Comparison of ENCODE assay signal across 9 mouse cellular contexts in the genomic region with DNA sequence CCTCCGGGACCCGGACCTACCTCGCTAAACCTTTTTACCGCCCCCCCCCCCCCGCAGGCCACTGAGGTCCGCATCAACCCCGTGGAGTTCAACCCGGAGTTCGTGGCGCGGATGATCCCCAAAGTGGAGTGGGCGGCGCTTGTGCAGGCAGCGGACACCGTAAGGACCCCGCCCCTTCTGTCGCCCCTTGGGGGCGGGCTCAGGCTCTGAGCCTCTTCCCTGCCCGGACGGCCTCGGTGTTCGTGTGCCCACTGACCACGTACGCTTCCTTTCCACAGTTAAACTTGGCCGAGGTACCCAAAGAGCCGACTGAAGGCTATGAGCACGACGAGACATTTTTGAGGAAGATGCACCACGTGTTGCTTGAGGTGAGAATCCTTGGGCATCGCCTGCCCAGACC. TPM values are rescaled to one million over a fixed set of nuclear protein-coding genes. Genes with fewer than 3 reads are reported as not detected.
DNase-seq lines count a peak whose midpoint lies in the region; ATAC-seq and TF ChIP-seq lines count a peak whose summit lies in the region.
"Not testable (repeated sequence)": the region's sequence is repeated elsewhere in the genome, so short reads cannot be mapped to it uniquely, and the experiment has no call there.
"Had no signal": no experiment of that assay in that cellular context is flagged by ENCODE, and none has a peak within 500 bp of the region (broad histone marks: within the 10 kb centered on the region; RNA-seq: fewer than 3 reads in every experiment).

No protein-coding gene starts in this region.

- WGBS in forebrain, embryonic 14.5 days = 3% methylated on average over 28 of the region's 30 CpGs
- under 1% methylated on average over 28 of the region's 30 CpGs for WGBS in hindbrain, embryonic 12.5 days
- WGBS in lung, postnatal 0 days = under 1% methylated on average over 26 of the region's 30 CpGs
- WGBS in neural tube, embryonic 12.5 days = under 1% methylated on average over 30 of the region's 30 CpGs
- WGBS in thymus, adult 2 months = 0% methylated on average over 30 of the region's 30 CpGs

- TF ChIP-seq CTCF in layer of hippocampus, adult 2 months (conservative IDR thresholded peaks at IDR 0.05); lung, postnatal 0 days (IDR thresholded peaks at IDR 0.05); thymus, adult 2 months (IDR thresholded peaks at IDR 0.05; ENCODE audit: borderline replicate concordance, control insufficient read depth, extremely low read depth, insufficient read depth, low read length, poor library complexity): not testable (repeated sequence)

- TF ChIP-seq EP300 in lung, postnatal 0 days (IDR thresholded peaks at IDR 0.05) = not testable (repeated sequence)

- peak; percentile 43 for DNase-seq in MN1 (ENCODE audit: low spot score)
- peak; percentile 80 for DNase-seq in cerebellum, adult 9-11 months
- peak; percentile 47 for DNase-seq in forebrain, embryonic 14.5 days (ENCODE audit: low spot score)
- DNase-seq in layer of hippocampus, adult 2 months (ENCODE audit: low spot score in 2 of 2) = not testable (repeated sequence)
- peak; percentile 56 for DNase-seq in lung, postnatal 0 days (ENCODE audit: low spot score)
- DNase-seq in thymus, adult 2 months = peak; percentile 57

- H3K36me3 ChIP-seq in forebrain, embryonic 14.5 days (ENCODE audit: control insufficient read depth, insufficient read depth, low read length) = peaks cover 54% of the 10 kb centered on the region
- peaks cover 52% of the 10 kb centered on the region for H3K36me3 ChIP-seq in hindbrain, embryonic 12.5 days
- H3K36me3 ChIP-seq in lung, postnatal 0 days (ENCODE audit: insufficient read depth, low read length); thymus, adult 2 months (ENCODE audit: control insufficient read depth, insufficient read depth, low read length): not testable (repeated sequence)
- peaks cover 49% of the 10 kb centered on the region for H3K36me3 ChIP-seq in neural tube, embryonic 12.5 days

- not testable (repeated sequence) for ATAC-seq in forebrain, embryonic 14.5 days; neural tube, embryonic 12.5 days (ENCODE audit: low FRiP score, low read depth)
- ATAC-seq in hindbrain, embryonic 12.5 days (ENCODE audit: low FRiP score) = peak; percentile 30; the same call in 1 of the 2 replicates
- peak; percentile 15 for ATAC-seq in lung, postnatal 0 days

- not testable (repeated sequence) for H3K9me3 ChIP-seq in forebrain, embryonic 14.5 days (replicated peaks; ENCODE audit: control insufficient read depth, low read length); hindbrain, embryonic 12.5 days (replicated peaks); lung, postnatal 0 days (ENCODE audit: low read length); neural tube, embryonic 12.5 days

- H3K27ac ChIP-seq in forebrain, embryonic 14.5 days (ENCODE audit: low read depth, low read length) = peak overlapping the region; percentile 93
- peak overlapping the region; percentile 95 for H3K27ac ChIP-seq in hindbrain, embryonic 12.5 days
- H3K27ac ChIP-seq in layer of hippocampus, adult 2 months = peak overlapping the region; percentile 99
- peak overlapping the region; percentile 98 for H3K27ac ChIP-seq in lung, postnatal 0 days (ENCODE audit: low read length)
- H3K27ac ChIP-seq in neural tube, embryonic 12.5 days = peak overlapping the region; percentile 93; the same call in 1 of the 2 replicates
- peak overlapping the region; percentile 94 for H3K27ac ChIP-seq in thymus, adult 2 months (ENCODE audit: control insufficient read depth, insufficient read depth, low read length)

- peak overlapping the region; percentile 71 for H3K9ac ChIP-seq in forebrain, embryonic 14.5 days (ENCODE audit: low read length)
- peak overlapping the region; percentile 69 for H3K9ac ChIP-seq in hindbrain, embryonic 12.5 days
- peak overlapping the region; percentile 66; the same call in 1 of the 2 replicates for H3K9ac ChIP-seq in lung, postnatal 0 days (replicated peaks; ENCODE audit: low read depth)
- peak overlapping the region; percentile 75 for H3K9ac ChIP-seq in neural tube, embryonic 12.5 days

- H3K4me2 ChIP-seq in forebrain, embryonic 14.5 days (ENCODE audit: low read length) = peak overlapping the region; percentile 82
- peak overlapping the region; percentile 66 for H3K4me2 ChIP-seq in hindbrain, embryonic 12.5 days (replicated peaks)
- peak overlapping the region; percentile 77 for H3K4me2 ChIP-seq in lung, postnatal 0 days (replicated peaks; ENCODE audit: low read depth, low read length)
- peak overlapping the region; percentile 88 for H3K4me2 ChIP-seq in neural tube, embryonic 12.5 days (replicated peaks)

- TF ChIP-seq POLR2A in thymus, adult 2 months (IDR thresholded peaks at IDR 0.05; ENCODE audit: control insufficient read depth, extremely low read depth, insufficient read depth, low read length, poor library complexity) = not testable (repeated sequence)

- peak overlapping the region; percentile 53 for H3K4me3 ChIP-seq in forebrain, embryonic 14.5 days (ENCODE audit: low read depth, low read length)
- H3K4me3 ChIP-seq in hindbrain, embryonic 12.5 days = peak overlapping the region; percentile 57
- H3K4me3 ChIP-seq in layer of hippocampus, adult 2 months = peak overlapping the region; percentile 71
- peak overlapping the region; percentile 67 for H3K4me3 ChIP-seq in lung, postnatal 0 days (ENCODE audit: low read depth, low read length)
- peak overlapping the region; percentile 62 for H3K4me3 ChIP-seq in neural tube, embryonic 12.5 days
- H3K4me3 ChIP-seq in thymus, adult 2 months (ENCODE audit: control insufficient read depth, insufficient read depth, low read length) = peak overlapping the region; percentile 68

- H3K27me3 ChIP-seq in forebrain, embryonic 14.5 days (replicated peaks; ENCODE audit: control insufficient read depth, insufficient read depth, low read length); hindbrain, embryonic 12.5 days; lung, postnatal 0 days (replicated peaks; ENCODE audit: insufficient read depth, low read length); neural tube, embryonic 12.5 days (replicated peaks); thymus, adult 2 months (ENCODE audit: control insufficient read depth, insufficient read depth, low read length): not testable (repeated sequence)

- peaks cover 11% of the 10 kb centered on the region for H3K4me1 ChIP-seq in forebrain, embryonic 14.5 days (ENCODE audit: control insufficient read depth, insufficient read depth, low read length)
- peaks cover 27% of the 10 kb centered on the region for H3K4me1 ChIP-seq in hindbrain, embryonic 12.5 days
- H3K4me1 ChIP-seq in lung, postnatal 0 days (ENCODE audit: insufficient read depth, low read depth, low read length) = not testable (repeated sequence)
- H3K4me1 ChIP-seq in neural tube, embryonic 12.5 days = peaks cover 30% of the 10 kb centered on the region
- H3K4me1 ChIP-seq in thymus, adult 2 months (replicated peaks; ENCODE audit: control insufficient read depth, insufficient read depth, low read length) = peaks cover 25% of the 10 kb centered on the region

RNA-seq across cellular contexts. Expression of gene Prdx5, which starts 0.4 kb away (rescaled TPM):
- 229 and 233 TPM in 2 replicates for polyA plus RNA-seq in forebrain, embryonic 14.5 days (2014; fragmentation: Nextera tagmentation; extraction: Ambion mirVana)
- 194 and 200 TPM in 2 replicates for polyA plus RNA-seq in hindbrain, embryonic 12.5 days (2016; fragmentation: Nextera tagmentation; extraction: Ambion mirVana)
- total RNA-seq in layer of hippocampus, adult 2 months (2021) = 100 to 1,000 TPM; 361 to 395 TPM
- polyA plus RNA-seq in lung, postnatal 0 days (2015; fragmentation: Nextera tagmentation; extraction: Ambion mirVana) = 437 and 450 TPM in 2 replicates
- 198 and 214 TPM in 2 replicates for polyA plus RNA-seq in neural tube, embryonic 12.5 days (2016; fragmentation: Nextera tagmentation; extraction: Ambion mirVana)
- polyA plus RNA-seq in thymus, adult 2 months (2012; rRNA removed) = 99.4 and 133 TPM in 2 replicates

RNA-seq across cellular contexts. Expression of gene Trmt112, which starts 0.8 kb away (rescaled TPM):
- 125 and 150 TPM in 2 replicates for polyA plus RNA-seq in forebrain, embryonic 14.5 days (2014; fragmentation: Nextera tagmentation; extraction: Ambion mirVana)
- 108 and 128 TPM in 2 replicates for polyA plus RNA-seq in hindbrain, embryonic 12.5 days (2016; fragmentation: Nextera tagmentation; extraction: Ambion mirVana)
- 10 to 100 TPM; 48.4 to 49.3 TPM for total RNA-seq in layer of hippocampus, adult 2 months (2021)
- 89.0 and 93.3 TPM in 2 replicates for polyA plus RNA-seq in lung, postnatal 0 days (2015; fragmentation: Nextera tagmentation; extraction: Ambion mirVana)
- polyA plus RNA-seq in neural tube, embryonic 12.5 days (2016; fragmentation: Nextera tagmentation; extraction: Ambion mirVana) = 123 and 125 TPM in 2 replicates
- polyA plus RNA-seq in thymus, adult 2 months (2012; rRNA removed) = 183 and 203 TPM in 2 replicates

RNA-seq across cellular contexts. Expression of gene Esrra, which starts 11.3 kb away (rescaled TPM):
- 6.3 and 7.0 TPM in 2 replicates for polyA plus RNA-seq in forebrain, embryonic 14.5 days (2014; fragmentation: Nextera tagmentation; extraction: Ambion mirVana)
- 16.0 and 16.6 TPM in 2 replicates for polyA plus RNA-seq in hindbrain, embryonic 12.5 days (2016; fragmentation: Nextera tagmentation; extraction: Ambion mirVana)
- 10 to 100 TPM; 56.9 to 63.4 TPM for total RNA-seq in layer of hippocampus, adult 2 months (2021)
- 9.8 and 12.8 TPM in 2 replicates for polyA plus RNA-seq in lung, postnatal 0 days (2015; fragmentation: Nextera tagmentation; extraction: Ambion mirVana)
- polyA plus RNA-seq in neural tube, embryonic 12.5 days (2016; fragmentation: Nextera tagmentation; extraction: Ambion mirVana) = 17.5 and 20.4 TPM in 2 replicates
- polyA plus RNA-seq in thymus, adult 2 months (2012; rRNA removed) = 67.9 and 77.4 TPM in 2 replicates

RNA-seq across cellular contexts. Expression of gene Catsperz, which starts 14.9 kb away (rescaled TPM):
- polyA plus RNA-seq in forebrain, embryonic 14.5 days (2014; fragmentation: Nextera tagmentation; extraction: Ambion mirVana) = 0.45 and 1.1 TPM in 2 replicates
- 0.98 TPM in 1 of 2 replicates, not detected in the other for polyA plus RNA-seq in hindbrain, embryonic 12.5 days (2016; fragmentation: Nextera tagmentation; extraction: Ambion mirVana)
- 10 to 100 TPM; 10.8 to 12.5 TPM for total RNA-seq in layer of hippocampus, adult 2 months (2021)
- polyA plus RNA-seq in lung, postnatal 0 days (2015; fragmentation: Nextera tagmentation; extraction: Ambion mirVana) = 1.7 and 2.4 TPM in 2 replicates
- 0.91 and 2.0 TPM in 2 replicates for polyA plus RNA-seq in neural tube, embryonic 12.5 days (2016; fragmentation: Nextera tagmentation; extraction: Ambion mirVana)
- 3.7 and 5.2 TPM in 2 replicates for polyA plus RNA-seq in thymus, adult 2 months (2012; rRNA removed)
- total RNA-seq: gastrocnemius, postnatal 36 days had no signal

RNA-seq across cellular contexts. Expression of gene Kcnk4, which starts 24.0 kb away (rescaled TPM):
- 0.77 and 0.98 TPM in 2 replicates for polyA plus RNA-seq in forebrain, embryonic 14.5 days (2014; fragmentation: Nextera tagmentation; extraction: Ambion mirVana)
- 0.14 and 0.19 TPM in 2 replicates for polyA plus RNA-seq in hindbrain, embryonic 12.5 days (2016; fragmentation: Nextera tagmentation; extraction: Ambion mirVana)
- total RNA-seq in layer of hippocampus, adult 2 months (2021) = 10 to 100 TPM; 15.3 to 18.2 TPM
- polyA plus RNA-seq in lung, postnatal 0 days (2015; fragmentation: Nextera tagmentation; extraction: Ambion mirVana) = 0.12 and 0.30 TPM in 2 replicates
- polyA plus RNA-seq in neural tube, embryonic 12.5 days (2016; fragmentation: Nextera tagmentation; extraction: Ambion mirVana) = 0.50 and 1.1 TPM in 2 replicates
- polyA plus RNA-seq in thymus, adult 2 months (2012; rRNA removed) = 1.5 and 1.8 TPM in 2 replicates
- total RNA-seq: gastrocnemius, postnatal 36 days had no signal
